Comparison of ENCODE assay signal across 9 mouse cellular contexts in the genomic region with DNA sequence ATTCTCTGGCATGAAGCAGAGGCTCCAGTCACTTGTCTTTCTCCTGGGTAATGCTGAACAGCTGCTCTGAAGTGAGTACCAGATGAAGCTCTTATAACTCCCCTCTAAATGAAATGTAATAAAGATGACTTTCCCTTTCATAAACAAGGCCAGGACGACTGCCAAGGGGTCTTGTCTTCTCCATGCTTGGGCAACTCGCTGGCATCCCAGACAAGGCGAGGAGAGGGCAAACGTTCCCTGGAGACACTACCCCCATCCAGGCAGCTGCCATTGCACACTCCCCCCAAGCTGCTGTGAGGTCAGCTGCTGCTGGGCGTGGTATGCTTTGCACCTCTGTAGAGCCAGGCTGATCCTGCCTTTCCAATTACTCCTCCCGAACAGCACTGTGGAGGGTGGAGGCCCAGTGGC.
DNase-seq lines count a peak whose midpoint lies in the region; ATAC-seq lines count a peak whose summit lies in the region.
"Had no signal": no experiment of that assay in that cellular context is flagged by ENCODE, and none has a peak within 500 bp of the region (broad histone marks: within the 10 kb centered on the region; RNA-seq: fewer than 3 reads in every experiment).

No protein-coding gene starts in this region.

- no peak overlapping the region for H3K4me3 ChIP-seq in embryonic facial prominence, embryonic 15.5 days (replicated peaks)
- H3K4me3 ChIP-seq in intestine, embryonic 16.5 days (ENCODE audit: low read length) = no peak overlapping the region
- H3K4me3 ChIP-seq: liver, embryonic 13.5 days had no signal

- H3K4me2 ChIP-seq in embryonic facial prominence, embryonic 15.5 days (replicated peaks) = 0 out of 2 replicates have a peak overlapping the region, but pooled peaks have one; percentile 12
- no peak overlapping the region for H3K4me2 ChIP-seq in intestine, embryonic 16.5 days (ENCODE audit: low read depth, low read length)
- H3K4me2 ChIP-seq: liver, embryonic 13.5 days had no signal

- 15% methylated on average over 6 of the region's 6 CpGs for WGBS in embryonic facial prominence, embryonic 15.5 days
- 35% methylated on average over 6 of the region's 6 CpGs for WGBS in intestine, embryonic 16.5 days

- intact Hi-C loops in left cerebral cortex, postnatal 4 days (cut with DNase I) = no loop called here

- peak; percentile 84 for DNase-seq in left cerebral cortex, postnatal 4 days
- no peak for DNase-seq in left cerebral cortex, adult 9 months (ENCODE audit: low spot score in 2 of 2)
- peak; percentile 17 for DNase-seq in retina, postnatal 1 day
- no peak for DNase-seq in yolk sac, embryonic 10.5 days (ENCODE audit: low spot score)
- no peak for DNase-seq in layer of hippocampus, adult 11-12 months (ENCODE audit: low spot score)
- DNase-seq: liver, embryonic 13.5 days; thymus, postnatal 4 days had no signal

- 0 out of 2 replicates have a peak, but pooled peaks cover 4% of the 10 kb centered on the region for H3K27me3 ChIP-seq in embryonic facial prominence, embryonic 15.5 days
- H3K27me3 ChIP-seq in intestine, embryonic 16.5 days (replicated peaks; ENCODE audit: control insufficient read depth, insufficient read depth, low read length) = no peaks in the 10 kb centered on the region
- H3K27me3 ChIP-seq: liver, embryonic 13.5 days had no signal

- H3K9ac ChIP-seq in embryonic facial prominence, embryonic 15.5 days = no peak overlapping the region
- no peak overlapping the region for H3K9ac ChIP-seq in intestine, embryonic 16.5 days (ENCODE audit: low read depth, low read length)
- H3K9ac ChIP-seq: liver, embryonic 13.5 days had no signal

- no peaks in the 10 kb centered on the region for H3K36me3 ChIP-seq in embryonic facial prominence, embryonic 15.5 days
- no peaks in the 10 kb centered on the region for H3K36me3 ChIP-seq in intestine, embryonic 16.5 days (ENCODE audit: control insufficient read depth, insufficient read depth, low read length)
- H3K36me3 ChIP-seq: liver, embryonic 13.5 days had no signal

- peaks cover 35% of the 10 kb centered on the region for H3K4me1 ChIP-seq in embryonic facial prominence, embryonic 15.5 days
- H3K4me1 ChIP-seq in intestine, embryonic 16.5 days (ENCODE audit: control insufficient read depth, insufficient read depth, low read length) = 0 out of 2 replicates have a peak, but pooled peaks cover 5% of the 10 kb centered on the region
- H3K4me1 ChIP-seq: liver, embryonic 13.5 days had no signal

- no peaks in the 10 kb centered on the region for H3K9me3 ChIP-seq in embryonic facial prominence, embryonic 15.5 days (replicated peaks)
- no peaks in the 10 kb centered on the region for H3K9me3 ChIP-seq in intestine, embryonic 16.5 days (ENCODE audit: control insufficient read depth, low read length)

- ATAC-seq in embryonic facial prominence, embryonic 15.5 days (ENCODE audit: insufficient number of reproducible peaks, low FRiP score, low TSS enrichment, low read depth) = peak; percentile 88
- ATAC-seq in intestine, embryonic 16.5 days = peak; percentile 44; the same call in 1 of the 2 replicates

- peak overlapping the region; percentile 48; the same call in 1 of the 2 replicates for H3K27ac ChIP-seq in embryonic facial prominence, embryonic 15.5 days (replicated peaks)
- no peak overlapping the region for H3K27ac ChIP-seq in intestine, embryonic 16.5 days (ENCODE audit: low read length)
- H3K27ac ChIP-seq: liver, embryonic 13.5 days had no signal

Comparison
In these comparisons a context has a peak if more than half of its experiments do, and no peak if none do; other contexts are left out.
1. DNase-seq: peak in left cerebral cortex, postnatal 4 days (single experiment) and retina, postnatal 1 day (single experiment); none in left cerebral cortex, adult 9 months (0 of 2), yolk sac, embryonic 10.5 days (single experiment) and layer of hippocampus, adult 11-12 months (single experiment).